Mouse (Mus musculus): ENCODE measurements around the gene Susd1.

Susd1 gene

GRCm38 (mm10) chr4:59381007-59381743 lies 57.3 kb downstream of the Susd1 start:
- CTCF ChIA-PET, result interaction anchor here (0.6 kb wide), 1 partner anchor 214 kb away, joined by 5 read pairs; no protein-coding TSS in a partner anchor

GRCm38 (mm10) chr4:59380478-59380877 lies 58.0 kb downstream of the Susd1 start:
- CTCF ChIA-PET, result interaction anchor here (0.7 kb wide), 1 partner anchor 189 kb away, joined by 18 read pairs; no protein-coding TSS in a partner anchor

- CTCF ChIA-PET, result interaction anchor here (0.7 kb wide), 1 partner anchor 189 kb away, joined by 18 read pairs; no protein-coding TSS in a partner anchor
These were observed 58.6 kb downstream of the Susd1 start for GRCm38 (mm10) chr4:59379876-59380275.

GRCm38 (mm10) chr4:59378631-59379030 lies 59.8 kb downstream of the Susd1 start:
- CTCF ChIA-PET, result no interaction called here

- CTCF ChIA-PET, result no interaction called here
These were observed 64.0 kb downstream of the Susd1 start for GRCm38 (mm10) chr4:59374271-59374938.

GRCm38 (mm10) chr4:59372546-59373157 lies 65.8 kb downstream of the Susd1 start:
- CTCF ChIA-PET, result no interaction called here

- CTCF ChIA-PET, result interaction anchor here (0.7 kb wide), 1 partner anchor 10 kb away, joined by 3 read pairs; no protein-coding TSS in a partner anchor
These were observed 66.5 kb downstream of the Susd1 start for GRCm38 (mm10) chr4:59371910-59372309.

- CTCF ChIA-PET, result no interaction called here
These were observed 68.5 kb downstream of the Susd1 start for GRCm38 (mm10) chr4:59369941-59370340.

GRCm38 (mm10) chr4:59368118-59368517 lies 70.3 kb downstream of the Susd1 start:
- CTCF ChIA-PET, result no interaction called here

- CTCF ChIA-PET, result no interaction called here
These were observed 72.2 kb downstream of the Susd1 start for GRCm38 (mm10) chr4:59366206-59366605.

GRCm38 (mm10) chr4:59365571-59365970 lies 72.9 kb downstream of the Susd1 start:
- CTCF ChIA-PET, result no interaction called here

GRCm38 (mm10) chr4:59364229-59365173 lies 73.9 kb downstream of the Susd1 start:
- CTCF ChIA-PET, result no interaction called here

- CTCF ChIA-PET, result interaction anchor here (1.3 kb wide), 1 partner anchor 45 kb away, joined by 3 read pairs; no protein-coding TSS in a partner anchor
These were observed 75.4 kb downstream of the Susd1 start for GRCm38 (mm10) chr4:59363041-59363440.

- CTCF ChIA-PET, result interaction anchor here (0.7 kb wide), 1 partner anchor 182 kb away, joined by 7 read pairs; no protein-coding TSS in a partner anchor
These were observed 77.7 kb downstream of the Susd1 start for GRCm38 (mm10) chr4:59360704-59361103.

GRCm38 (mm10) chr4:59359921-59360320 lies 78.5 kb downstream of the Susd1 start:
- CTCF ChIA-PET, result interaction anchor here (0.7 kb wide), 1 partner anchor 183 kb away, joined by 7 read pairs; no protein-coding TSS in a partner anchor

GRCm38 (mm10) chr4:59358960-59359359 lies 79.5 kb downstream of the Susd1 start:
- CTCF ChIA-PET, result interaction anchor here (0.6 to 0.8 kb wide), 2 partner anchors 108 to 210 kb away, joined by 3 to 4 read pairs; no protein-coding TSS in a partner anchor

- CTCF ChIA-PET, result interaction anchor here (0.6 kb wide), 1 partner anchor 109 kb away, joined by 3 read pairs; no protein-coding TSS in a partner anchor
These were observed 83.0 kb downstream of the Susd1 start for GRCm38 (mm10) chr4:59355421-59355820.

- CTCF ChIA-PET, result no interaction called here
These were observed 83.8 kb downstream of the Susd1 start for GRCm38 (mm10) chr4:59354666-59355065.

- CTCF ChIA-PET, result interaction anchor here (0.6 kb wide), 1 partner anchor 163 kb away, joined by 5 read pairs; no protein-coding TSS in a partner anchor
These were observed 86.5 kb downstream of the Susd1 start for GRCm38 (mm10) chr4:59351938-59352337.

GRCm38 (mm10) chr4:59350354-59350753 lies 88.1 kb downstream of the Susd1 start:
- CTCF ChIA-PET, result interaction anchor here (0.6 kb wide), 2 partner anchors 117 to 411 kb away, joined by 3 read pairs; no protein-coding TSS in a partner anchor
